Mouse (Mus musculus) kidney, postnatal 0 days (tissue): ENCODE data around the gene Rbp4. TPM values are rescaled to one million over a fixed set of nuclear protein-coding genes. Genes with fewer than 3 reads are reported as not detected.

ENCODE experiments used
- ATAC-seq: fragments of 200-750 bp; cut with Nextera tagmentation; replicated peaks from 2 replicates; pipeline ENCODE4 v1.8.0; 2017; ENCODE audit warnings: low read depth, moderate number of reproducible peaks, moderate TSS enrichment, moderate library complexity; ENCODE audit not compliant: low FRiP score
- DNase-seq: peaks from one replicate; pipeline ENCODE4 v3.0.0-alpha.2; 2016; ENCODE audit warnings: low spot score
- H3K27ac ChIP-seq: fragments of 300-500 bp; sonication (generic); 2 replicates; pipeline ENCODE4 v1.5.1; 2014; ENCODE audit warnings: mild to moderate bottlenecking
- H3K27me3 ChIP-seq: fragments of 300-500 bp; sonication (generic); 2 replicates; pipeline ENCODE4 v1.6.1; 2014; ENCODE audit warnings: low read length, mixed read lengths; ENCODE audit not compliant: insufficient read depth
- H3K36me3 ChIP-seq: fragments of 300-500 bp; sonication (generic); 2 replicates; pipeline ENCODE4 v1.6.1; 2014; ENCODE audit warnings: low read length, mixed read lengths; ENCODE audit not compliant: insufficient read depth
- H3K4me1 ChIP-seq: fragments of 300-500 bp; sonication (generic); replicated peaks from 2 replicates; pipeline ENCODE4 v1.6.1; 2014; ENCODE audit warnings: antibody characterized with exemption, low read length, mixed read lengths; ENCODE audit not compliant: insufficient read depth
- H3K4me2 ChIP-seq: fragments of 300-500 bp; sonication (generic); 2 replicates; pipeline ENCODE4 v1.6.1; 2014; ENCODE audit warnings: mild to moderate bottlenecking, low read length, moderate library complexity, mixed read lengths
- H3K4me3 ChIP-seq: fragments of 300-500 bp; sonication (generic); replicated peaks from 2 replicates; pipeline ENCODE4 v1.5.1; 2014; ENCODE audit warnings: low read depth, low read length
- H3K9ac ChIP-seq: fragments of 300-500 bp; sonication (generic); 2 replicates; pipeline ENCODE4 v1.6.1; 2014; ENCODE audit warnings: low read depth, low read length
- H3K9me3 ChIP-seq: fragments of 300-500 bp; sonication (generic); replicated peaks from 2 replicates; pipeline ENCODE4 v1.6.1; 2016; ENCODE audit warnings: low read length, inconsistent platforms, mixed read lengths
- CTCF ChIP-seq: IDR thresholded peaks from 2 replicates; pipeline ENCODE4 v1.5.1; 2016; ENCODE audit warnings: antibody characterized with exemption, low read depth, mild to moderate bottlenecking, moderate library complexity
- WGBS: fragments of 180-500 bp; shearing (Covaris S2); extraction: QIAGEN DNeasy Blood & Tissue Kit; methylation state at CpG from one replicate; pipeline ENCODE4 v1.1.7; 2014; 5-methylcytosine and 5-hydroxymethylcytosine counted together
- polyA plus RNA-seq: library from polyadenylated mRNA; unstranded; fragments of >200 nt; fragmentation: Nextera tagmentation; extraction: Ambion mirVana; gene quantifications from 2 replicates; pipeline ENCODE4 v1.2.1, GENCODE M21; 2015

The Rbp4 gene
- polyA plus RNA-seq, 1 experiment from 2014 or later, result 11.5 TPM

- no peak overlapping the region for H3K4me3 ChIP-seq
- H3K27me3 ChIP-seq, result no peaks in the 10 kb centered on the region
- no peaks in the 10 kb centered on the region for H3K4me1 ChIP-seq
- no peak overlapping the region for H3K27ac ChIP-seq
- no peak overlapping the region for H3K4me2 ChIP-seq
- WGBS, result 58% methylated on average over 11 of the region's 11 CpGs
- H3K9ac ChIP-seq, result no peak overlapping the region
- H3K36me3 ChIP-seq, result no peaks in the 10 kb centered on the region
- TF ChIP-seq CTCF, result no peak
- H3K9me3 ChIP-seq, result no peaks in the 10 kb centered on the region
- ATAC-seq (peak; percentile 63; the same call in 1 of the 2 replicates), DNase-seq (no peak)
Measured at GRCm38 (mm10) chr19:38133986-38134385, 8.9 kb upstream of the Rbp4 start.

DNA sequence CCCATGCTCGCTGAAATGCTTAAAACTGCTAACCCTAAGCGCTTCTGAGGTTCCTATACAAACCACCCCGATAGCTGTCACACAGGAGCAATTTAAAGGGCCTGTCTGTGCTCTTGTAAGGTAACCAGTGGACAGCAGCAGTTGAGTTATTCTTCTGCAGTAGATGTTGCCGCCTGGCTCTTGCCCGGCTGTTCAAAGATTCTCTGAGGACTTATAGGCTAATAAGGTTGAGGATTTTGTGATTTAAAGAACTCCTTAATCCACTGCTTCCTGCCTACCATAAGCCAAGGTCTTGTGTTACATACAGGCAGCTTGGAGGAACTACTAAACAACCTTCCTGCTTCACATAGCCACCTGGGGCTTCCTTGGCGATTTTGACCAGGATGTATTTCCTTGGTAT lies 7.4 kb upstream of the Rbp4 start, which contains the start of gene Pde6c:
Pde6c (plus strand) TSS at position 301 of the 400 bp plus-strand sequence.
- no peak for ATAC-seq
- TF ChIP-seq CTCF, result no peak
- Histone ChIP-seq H3K27ac (no peak within 1 kb of the TSS), H3K4me3 (no peak within 1 kb of the TSS), H3K9ac (no peak within 1 kb of the TSS), H3K4me1 (no peaks in the 10 kb centered on the region), H3K27me3 (no peaks in the 10 kb centered on the region), H3K36me3 (no peaks in the 10 kb centered on the region), H3K4me2 (no peak within 1 kb of the TSS), H3K9me3 (no peaks in the 10 kb centered on the region)
- WGBS, result 68% methylated on average over 6 of the region's 6 CpGs
- no peak for DNase-seq

- Histone ChIP-seq H3K36me3 (no peaks in the 10 kb centered on the region), H3K4me2 (no peak overlapping the region), H3K27me3 (peaks cover 16% of the 10 kb centered on the region), H3K9ac (no peak overlapping the region), H3K4me1 (no peaks in the 10 kb centered on the region), H3K27ac (no peak overlapping the region), H3K4me3 (no peak overlapping the region), H3K9me3 (no peaks in the 10 kb centered on the region)
- ATAC-seq (no peak), DNase-seq (no peak)
- TF ChIP-seq CTCF, result no peak
- WGBS, result 71% methylated on average over 8 of the region's 8 CpGs
Measured at GRCm38 (mm10) chr19:38126656-38127055, 1.6 kb upstream of the Rbp4 start.

DNA sequence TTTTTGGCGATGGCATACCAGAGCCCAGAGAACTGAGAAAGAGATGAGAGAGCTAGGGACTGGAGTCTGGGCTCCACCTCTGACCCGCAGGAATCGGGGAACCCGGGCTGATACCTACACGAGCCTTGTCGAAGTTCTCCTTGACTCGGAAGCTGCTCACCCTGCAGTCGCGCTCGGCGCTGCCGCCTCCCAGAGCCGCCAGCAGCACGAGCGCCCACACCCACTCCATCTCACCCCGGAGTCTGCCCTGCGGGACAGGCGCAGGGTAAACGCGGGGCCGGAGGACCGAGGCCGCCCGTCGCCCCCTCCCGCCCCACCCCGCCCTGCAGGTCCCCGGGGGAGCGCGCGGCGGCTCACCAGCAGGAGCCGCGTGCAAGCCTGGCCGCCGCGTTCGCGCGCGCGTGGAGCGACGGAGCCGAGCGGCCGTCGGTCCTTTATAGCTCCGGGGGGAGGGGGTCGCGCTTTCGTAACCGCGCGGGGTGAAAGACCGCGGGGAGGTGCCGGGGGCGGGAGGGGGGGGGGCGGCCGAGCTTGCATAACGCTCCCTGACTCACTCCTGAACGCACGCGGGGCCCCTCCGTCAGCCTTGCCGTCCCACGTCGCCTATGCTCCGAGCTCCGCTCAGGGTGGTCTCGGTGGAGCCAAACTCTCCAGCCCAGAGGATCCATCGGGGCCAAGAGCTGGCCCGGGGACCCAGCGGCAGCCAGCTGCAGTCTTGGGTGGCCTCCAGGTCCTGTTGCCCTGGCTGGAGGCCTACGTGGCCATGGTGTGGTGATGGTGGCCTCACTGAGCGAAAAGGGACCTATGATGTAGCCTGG lies 471 bp downstream of the Rbp4 start:
- no peak for TF ChIP-seq CTCF
- H3K4me1 ChIP-seq, result no peaks in the 10 kb centered on the region
- under 1% methylated on average over 66 of the region's 77 CpGs for WGBS
- peak overlapping the region; percentile 49 for H3K4me3 ChIP-seq
- H3K36me3 ChIP-seq, result no peaks in the 10 kb centered on the region
- H3K9ac ChIP-seq, result peak overlapping the region; percentile 46; the same call in 1 of the 2 replicates
- no peak overlapping the region for H3K27ac ChIP-seq
- H3K9me3 ChIP-seq, result no peaks in the 10 kb centered on the region
- H3K27me3 ChIP-seq, result peaks cover 16% of the 10 kb centered on the region
- DNase-seq (peak; percentile 22), ATAC-seq (peak; percentile 74)
- H3K4me2 ChIP-seq, result peak overlapping the region; percentile 94

- Histone ChIP-seq H3K4me3 (peak overlapping the region; percentile 49), H3K27ac (no peak overlapping the region), H3K4me1 (no peaks in the 10 kb centered on the region), H3K4me2 (peak overlapping the region; percentile 94), H3K9me3 (no peaks in the 10 kb centered on the region), H3K9ac (no peak overlapping the region), H3K36me3 (no peaks in the 10 kb centered on the region), H3K27me3 (peaks cover 16% of the 10 kb centered on the region)
- no peak for TF ChIP-seq CTCF
- no peak for ATAC-seq
- WGBS, result 28% methylated on average over 9 of the region's 9 CpGs
- no peak for DNase-seq
Measured at GRCm38 (mm10) chr19:38123921-38124320, 1.2 kb downstream of the Rbp4 start.

GRCm38 (mm10) chr19:38120123-38120760 lies 4.8 kb downstream of the Rbp4 start:
- Histone ChIP-seq H3K9ac (no peak overlapping the region), H3K4me2 (no peak overlapping the region), H3K9me3 (no peaks in the 10 kb centered on the region), H3K27me3 (peaks cover 16% of the 10 kb centered on the region), H3K4me1 (no peaks in the 10 kb centered on the region), H3K27ac (no peak overlapping the region), H3K4me3 (no peak overlapping the region), H3K36me3 (no peaks in the 10 kb centered on the region)
- no peak for DNase-seq
- no peak for TF ChIP-seq CTCF
- 81% methylated on average over 5 of the region's 5 CpGs for WGBS
- ATAC-seq, result no peak
